In genomic region chr4:41702226-41702625, GRCm38 (mm10) we compare ENCODE assay signal across 18 mouse cellular contexts. TPM values are rescaled to one million over a fixed set of nuclear protein-coding genes. Genes with fewer than 3 reads are reported as not detected.
"Had no signal": no experiment of that assay in that cellular context is flagged by ENCODE, and none has a peak within 500 bp of the region (broad histone marks: within the 10 kb centered on the region; RNA-seq: fewer than 3 reads in every experiment).

No protein-coding gene starts in this region.

RNA-seq across cellular contexts. Expression of gene Cntfr, which starts 5.3 kb away (rescaled TPM):
- polyA plus RNA-seq: macrophage had no signal

RNA-seq across cellular contexts. Expression of gene Arid3c, which starts 28.7 kb away (rescaled TPM):
- polyA plus RNA-seq: limb, embryonic 10.5 days; limb, embryonic 11.5 days; limb, embryonic 12.5 days; limb, embryonic 15.5 days; liver, adult 2 months; liver, embryonic 11.5 days; liver, embryonic 12.5 days; liver, embryonic 13.5 days; liver, embryonic 14.5 days; liver, embryonic 15.5 days; liver, embryonic 16.5 days; liver, postnatal 0 days; lung, adult 2 months; lung, embryonic 14.5 days; lung, embryonic 15.5 days; lung, embryonic 16.5 days; macrophage; myocyte had no signal
